Mouse (Mus musculus) hindbrain, embryonic 10.5 days (tissue): ENCODE measurements at regions not wholly inside any gene's neighbourhood (a gene's known extent, or its start where the extent isn't known, plus 50 kb on each side); places are given as distances from the start of the nearest gene placed in this dataset.

Experiments used
- DNase-seq: peaks from one replicate; pipeline ENCODE4 v3.0.0-alpha.2; 2017; ENCODE audit warnings: low spot score
- H3K27ac ChIP-seq: fragments of 300-500 bp; sonication (generic); 2 replicates; pipeline ENCODE4 v1.5.1; 2016; ENCODE audit warnings: mild to moderate bottlenecking, moderate library complexity
- H3K27me3 ChIP-seq: fragments of 300-500 bp; sonication (generic); 2 replicates; pipeline ENCODE4 v1.6.1; 2016; ENCODE audit warnings: mild to moderate bottlenecking; ENCODE audit not compliant: poor library complexity, insufficient read depth, severe bottlenecking
- H3K36me3 ChIP-seq: fragments of 300-500 bp; sonication (generic); 2 replicates; pipeline ENCODE4 v1.6.1; 2016; ENCODE audit warnings: mild to moderate bottlenecking, moderate library complexity
- H3K4me1 ChIP-seq: fragments of 300-500 bp; sonication (generic); replicated peaks from 2 replicates; pipeline ENCODE4 v1.6.1; 2016; ENCODE audit warnings: mild to moderate bottlenecking
- H3K4me3 ChIP-seq: fragments of 300-500 bp; sonication (generic); 2 replicates; pipeline ENCODE4 v1.5.1; 2016; ENCODE audit warnings: mild to moderate bottlenecking, moderate library complexity
- H3K9me3 ChIP-seq: fragments of 300-500 bp; sonication (generic); 2 replicates; pipeline ENCODE4 v1.6.1; 2016; ENCODE audit warnings: mild to moderate bottlenecking, moderate library complexity
- WGBS: fragments of 180-500 bp; shearing (Covaris S2); methylation state at CpG from one replicate; pipeline ENCODE4 v1.1.7; 2016; 5-methylcytosine and 5-hydroxymethylcytosine counted together

DNA sequence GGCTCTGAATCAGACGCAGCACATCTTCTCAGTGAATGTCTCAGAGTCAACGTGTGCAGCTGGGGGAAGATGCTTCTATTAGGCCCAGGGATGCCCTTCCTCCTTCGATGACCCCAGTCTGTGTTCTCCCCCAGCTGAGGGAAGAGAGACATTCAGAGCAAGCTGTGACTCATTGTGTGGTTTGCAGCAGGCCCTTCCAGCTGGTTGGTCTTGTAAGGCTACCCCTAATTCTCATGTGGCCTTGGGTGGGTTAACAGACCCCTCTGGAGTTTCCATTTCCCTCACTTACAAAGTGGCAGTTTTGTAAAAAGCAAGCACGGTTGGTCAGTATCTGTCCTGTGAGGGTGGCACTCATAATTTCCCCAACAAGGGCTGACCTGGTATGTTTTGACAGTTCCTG is 127.8 kb upstream of the Zfp217 start:
- DNase-seq, result no peak
- 71% methylated on average over 4 of the region's 4 CpGs for WGBS
- Histone ChIP-seq H3K27me3 (no peaks in the 10 kb centered on the region), H3K36me3 (no peaks in the 10 kb centered on the region), H3K27ac (peak overlapping the region; percentile 40; the same call in 1 of the 2 replicates), H3K4me1 (peaks cover 10% of the 10 kb centered on the region), H3K4me3 (no peak overlapping the region), H3K9me3 (peaks cover 2% of the 10 kb centered on the region; the same call in 1 of the 2 replicates)

DNA sequence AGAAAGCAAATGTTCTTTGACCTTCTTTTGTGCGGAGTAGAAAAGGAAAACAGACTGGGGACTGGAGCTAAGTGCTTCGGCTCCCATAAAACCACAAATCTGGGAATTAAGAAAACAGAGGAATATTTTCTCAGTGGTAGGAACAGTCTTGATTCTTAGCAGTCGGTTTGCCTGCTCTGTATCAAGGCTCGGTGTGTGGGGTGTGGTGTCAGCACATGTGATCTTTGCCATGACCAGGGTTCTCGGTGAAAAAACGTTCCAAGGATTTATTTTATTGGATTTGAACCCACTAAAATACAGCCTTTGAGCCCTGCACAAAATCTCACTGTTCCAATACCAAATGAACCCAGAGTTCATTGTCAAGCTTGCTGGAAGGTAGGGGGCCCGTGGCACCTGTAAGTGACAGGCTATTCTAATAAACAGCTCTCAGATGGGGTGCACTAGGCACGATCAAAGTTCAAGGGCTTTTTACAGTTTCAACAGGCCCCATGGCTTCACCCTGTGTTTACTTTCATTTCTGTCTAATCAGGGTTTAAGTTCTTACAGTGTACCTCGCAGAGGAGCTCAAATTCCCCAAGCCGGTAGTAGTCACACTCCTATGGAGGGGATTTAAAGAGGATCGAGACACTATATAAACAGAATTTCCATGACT is 122.1 kb upstream of the Zfp217 start:
- DNase-seq, result no peak
- Histone ChIP-seq H3K9me3 (peaks cover 2% of the 10 kb centered on the region; the same call in 1 of the 2 replicates), H3K36me3 (no peaks in the 10 kb centered on the region), H3K27ac (no peak overlapping the region), H3K4me1 (peaks cover 23% of the 10 kb centered on the region), H3K27me3 (0 out of 2 replicates have a peak, but pooled peaks cover 5% of the 10 kb centered on the region), H3K4me3 (no peak overlapping the region)
- WGBS, result 85% methylated on average over 11 of the region's 11 CpGs

DNA sequence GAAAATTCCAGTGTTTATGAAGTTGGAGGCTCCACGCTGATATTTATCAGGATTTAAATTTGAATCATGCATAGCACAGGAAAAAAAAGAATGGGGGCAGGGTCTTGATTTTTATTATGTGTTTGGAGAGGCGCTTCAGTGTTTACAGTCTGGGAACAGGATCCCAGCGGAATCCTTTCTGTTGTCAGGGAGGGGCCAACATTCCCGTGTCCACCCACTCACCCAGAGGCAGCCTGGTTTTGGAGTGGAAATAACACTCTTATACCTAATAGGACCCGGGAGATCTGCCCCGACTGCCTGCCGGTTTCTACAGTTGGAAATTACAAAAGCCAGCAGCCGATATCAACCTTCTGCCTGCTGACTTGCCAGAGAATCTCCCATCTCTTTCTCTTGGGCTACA is 120.2 kb upstream of the Zfp217 start:
- DNase-seq, result no peak
- peaks cover 2% of the 10 kb centered on the region; the same call in 1 of the 2 replicates for H3K9me3 ChIP-seq
- H3K4me3 ChIP-seq, result no peak overlapping the region
- WGBS, result 55% methylated on average over 8 of the region's 8 CpGs
- H3K36me3 ChIP-seq, result no peaks in the 10 kb centered on the region
- no peak overlapping the region for H3K27ac ChIP-seq
- 0 out of 2 replicates have a peak, but pooled peaks cover 5% of the 10 kb centered on the region for H3K27me3 ChIP-seq
- H3K4me1 ChIP-seq, result peaks cover 29% of the 10 kb centered on the region

DNA sequence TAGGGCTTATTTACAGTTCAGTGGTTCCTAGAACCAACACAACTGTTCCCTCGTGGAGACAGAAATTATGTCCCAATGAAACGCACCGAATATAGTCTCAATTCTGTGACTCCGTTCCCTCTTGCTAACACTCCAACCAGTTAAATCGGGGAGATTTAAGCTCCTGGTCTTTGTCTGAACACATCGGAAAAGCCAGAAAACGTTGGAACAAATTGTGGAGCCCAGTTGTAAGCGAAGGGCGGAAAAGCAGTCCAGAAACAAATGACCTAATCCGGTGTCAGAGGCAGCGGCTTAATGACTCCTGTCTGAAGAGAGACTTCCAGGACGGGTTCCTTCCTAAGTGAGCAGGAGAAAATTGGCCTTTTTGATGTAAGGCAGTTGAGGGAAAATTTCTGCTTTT is 119.2 kb upstream of the Zfp217 start:
- Histone ChIP-seq H3K27me3 (0 out of 2 replicates have a peak, but pooled peaks cover 5% of the 10 kb centered on the region), H3K4me3 (peak overlapping the region; percentile 41), H3K36me3 (no peaks in the 10 kb centered on the region), H3K27ac (peak overlapping the region; percentile 47), H3K4me1 (peaks cover 29% of the 10 kb centered on the region), H3K9me3 (peaks cover 2% of the 10 kb centered on the region; the same call in 1 of the 2 replicates)
- DNase-seq, result no peak
- WGBS, result 17% methylated on average over 12 of the region's 12 CpGs

DNA sequence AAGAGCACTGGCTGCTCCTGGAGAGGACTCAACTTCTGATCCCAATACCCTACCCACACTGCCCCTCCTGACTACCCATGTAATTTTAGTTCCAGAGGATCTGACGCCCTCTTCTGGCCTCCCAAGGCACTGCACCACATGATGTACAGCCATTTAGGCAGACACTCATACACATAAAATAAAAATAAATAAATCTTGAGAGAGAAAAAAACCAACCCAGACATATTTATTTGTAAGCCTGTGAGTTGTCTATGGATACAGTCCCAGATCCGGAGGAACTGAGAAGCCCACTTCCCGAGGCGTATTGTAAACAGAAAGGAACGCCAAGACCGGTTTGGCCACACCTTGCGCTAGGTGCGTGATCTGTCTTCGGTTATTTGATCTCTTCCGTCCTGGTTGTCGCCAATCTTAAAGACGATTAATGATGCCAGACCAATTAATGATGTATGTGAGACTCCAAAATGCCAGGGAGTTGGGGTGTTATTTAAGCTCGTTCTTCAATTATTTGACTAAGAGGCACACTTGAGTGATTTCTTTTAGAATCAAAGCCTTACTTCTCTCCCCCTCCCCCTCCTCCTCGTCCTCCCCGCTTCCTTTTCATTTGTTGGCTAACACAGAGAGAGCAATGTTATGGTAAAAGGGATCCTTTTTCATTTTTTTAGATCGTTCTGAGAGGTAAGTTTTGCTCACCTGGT is 118.7 kb upstream of the Zfp217 start:
- peak overlapping the region; percentile 47 for H3K27ac ChIP-seq
- WGBS, result 11% methylated on average over 16 of the region's 16 CpGs
- no peaks in the 10 kb centered on the region for H3K9me3 ChIP-seq
- H3K27me3 ChIP-seq, result 0 out of 2 replicates have a peak, but pooled peaks cover 5% of the 10 kb centered on the region
- no peaks in the 10 kb centered on the region for H3K36me3 ChIP-seq
- peak; percentile 33 for DNase-seq
- H3K4me3 ChIP-seq, result peak overlapping the region; percentile 41
- peaks cover 29% of the 10 kb centered on the region for H3K4me1 ChIP-seq

DNA sequence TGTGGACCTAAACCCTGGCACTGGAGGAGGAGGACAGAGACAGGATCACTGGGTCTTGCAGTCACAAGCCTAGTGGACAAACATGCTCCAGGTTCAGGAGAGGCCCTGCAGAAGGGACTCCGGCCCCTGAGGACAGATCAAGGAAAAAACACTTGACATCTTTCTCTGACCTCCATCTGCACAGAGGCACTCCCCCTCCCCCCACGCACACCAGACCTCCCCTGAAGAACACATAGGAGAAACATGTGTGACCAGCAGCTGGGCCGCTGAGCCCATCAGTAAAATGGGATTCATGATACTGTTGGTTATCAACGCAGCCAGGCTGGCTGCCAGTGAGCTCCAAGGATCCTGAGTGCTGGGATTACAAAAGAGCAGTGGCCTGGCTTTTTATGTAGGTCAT is 115.7 kb upstream of the Zfp217 start:
- Histone ChIP-seq H3K4me1 (peaks cover 29% of the 10 kb centered on the region), H3K27me3 (0 out of 2 replicates have a peak, but pooled peaks cover 5% of the 10 kb centered on the region), H3K9me3 (0 out of 2 replicates have a peak, but pooled peaks cover 2% of the 10 kb centered on the region), H3K4me3 (no peak overlapping the region), H3K36me3 (no peaks in the 10 kb centered on the region), H3K27ac (no peak overlapping the region)
- no peak for DNase-seq
- 56% methylated on average over 4 of the region's 4 CpGs for WGBS

DNA sequence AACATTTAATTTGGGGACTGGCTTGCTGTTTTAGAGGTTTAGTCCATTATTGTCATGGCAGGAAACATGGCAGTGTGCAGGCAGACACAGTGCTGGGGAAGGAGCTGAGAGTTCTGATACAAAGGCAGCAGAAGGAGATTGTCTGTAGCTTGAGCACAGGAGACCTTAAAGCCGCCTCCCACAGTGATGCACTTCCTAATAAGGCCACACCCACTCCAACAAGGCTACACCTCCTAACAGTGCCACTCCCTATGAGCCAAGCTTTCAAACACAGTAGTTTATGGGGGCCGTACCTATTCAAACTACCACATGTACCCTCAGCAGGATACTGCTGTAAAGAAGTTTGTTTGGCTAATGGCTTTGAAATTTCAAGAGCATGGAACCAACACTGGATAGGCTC is 113.3 kb upstream of the Zfp217 start:
- no peak for DNase-seq
- Histone ChIP-seq H3K36me3 (no peaks in the 10 kb centered on the region), H3K4me1 (peaks cover 9% of the 10 kb centered on the region), H3K27me3 (no peaks in the 10 kb centered on the region), H3K27ac (no peak overlapping the region), H3K4me3 (no peak overlapping the region), H3K9me3 (0 out of 2 replicates have a peak, but pooled peaks cover 2% of the 10 kb centered on the region)
- 90% methylated on average over 2 of the region's 2 CpGs for WGBS

DNA sequence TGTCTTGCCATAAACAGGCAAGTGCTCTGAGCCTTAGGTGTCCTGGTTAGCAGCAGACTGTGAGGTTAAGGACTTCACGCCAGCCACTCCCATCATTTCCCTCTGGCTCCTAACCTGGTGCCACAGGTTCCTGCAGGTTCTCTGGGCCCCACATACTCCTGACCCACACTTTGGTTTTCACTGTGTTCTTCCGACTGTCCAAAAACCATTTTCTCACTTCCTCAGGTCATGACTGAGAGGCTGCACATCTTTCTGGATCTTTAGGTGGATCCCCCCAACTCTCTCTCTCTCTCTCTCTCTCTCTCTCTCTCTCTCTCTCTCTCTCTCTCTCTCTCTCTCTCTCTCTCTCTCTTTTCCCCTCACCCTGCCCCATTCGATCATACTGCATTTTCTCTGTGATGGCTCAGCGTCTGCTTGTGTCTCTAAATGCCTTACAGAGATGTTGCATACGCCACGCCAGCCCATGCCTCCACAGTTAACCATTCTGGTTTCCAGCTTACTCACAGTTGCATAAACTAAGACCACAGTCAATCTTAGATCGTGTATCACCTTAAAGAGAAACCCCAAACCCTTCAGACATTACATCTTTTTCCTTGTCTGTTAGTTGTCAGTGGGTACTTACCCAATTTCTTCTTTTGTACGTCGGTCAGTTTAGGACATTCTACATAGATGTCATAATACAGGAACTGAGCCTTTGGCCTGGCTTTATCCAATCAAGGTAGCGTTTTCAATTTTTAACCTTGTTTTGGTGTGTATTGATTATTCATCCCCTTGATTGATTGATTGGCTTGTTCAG is 112.0 kb upstream of the Zfp217 start:
- Histone ChIP-seq H3K4me1 (peaks cover 9% of the 10 kb centered on the region), H3K9me3 (0 out of 2 replicates have a peak, but pooled peaks cover 2% of the 10 kb centered on the region), H3K4me3 (no peak overlapping the region), H3K36me3 (no peaks in the 10 kb centered on the region), H3K27ac (no peak overlapping the region), H3K27me3 (no peaks in the 10 kb centered on the region)
- 94% methylated on average over 10 of the region's 10 CpGs for WGBS
- DNase-seq, result no peak

DNA sequence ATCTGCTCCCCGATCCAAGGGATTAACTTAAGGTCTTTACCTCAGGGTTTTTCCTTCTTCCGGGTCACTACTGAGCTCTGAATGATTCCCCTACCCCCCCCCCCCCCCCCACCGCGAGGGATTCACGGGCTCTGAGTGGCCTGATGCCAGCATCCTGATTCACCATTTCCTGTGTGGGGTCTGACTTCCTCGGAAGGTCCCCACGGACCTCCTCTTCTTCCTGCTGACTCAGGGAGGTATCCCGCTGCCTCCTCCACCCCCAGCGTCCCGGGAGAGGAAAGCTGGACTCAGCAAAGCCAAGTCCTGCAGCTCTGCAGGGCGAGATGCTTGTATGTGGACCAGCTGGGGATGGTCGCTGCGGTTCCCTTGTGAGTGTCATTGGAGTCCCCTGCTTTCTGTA is 110.5 kb upstream of the Zfp217 start:
- Histone ChIP-seq H3K4me1 (peaks cover 10% of the 10 kb centered on the region), H3K27ac (no peak overlapping the region), H3K4me3 (no peak overlapping the region), H3K9me3 (0 out of 2 replicates have a peak, but pooled peaks cover 2% of the 10 kb centered on the region), H3K36me3 (no peaks in the 10 kb centered on the region), H3K27me3 (no peaks in the 10 kb centered on the region)
- WGBS, result 74% methylated on average over 13 of the region's 13 CpGs
- no peak for DNase-seq

DNA sequence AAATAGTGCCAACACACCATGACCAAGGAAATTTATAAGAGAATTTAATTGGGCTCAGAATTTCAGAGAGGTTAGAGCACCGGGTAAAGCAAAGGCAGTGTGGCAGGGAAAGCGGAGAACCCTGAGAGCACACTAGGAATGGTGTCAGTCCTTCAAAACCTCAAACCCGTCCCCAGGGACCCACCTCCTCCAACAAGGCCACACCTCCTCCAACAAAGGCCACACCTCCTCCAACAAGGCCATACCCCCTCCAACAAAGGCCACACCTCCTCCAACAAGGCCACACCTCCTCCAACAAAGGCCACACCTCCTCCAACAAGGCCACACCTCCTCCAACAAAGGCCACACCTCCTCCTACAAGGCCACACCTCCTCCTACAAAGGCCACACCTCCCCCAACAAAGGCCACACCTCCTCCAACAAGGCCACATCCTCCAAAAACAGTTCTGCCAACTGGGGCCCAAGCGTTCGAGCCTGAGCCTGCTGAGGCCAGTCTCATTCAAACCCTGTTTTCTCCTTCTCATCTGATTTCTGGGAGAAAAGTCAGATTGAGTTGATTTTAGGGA is 109.8 kb upstream of the Zfp217 start:
- no peak for DNase-seq
- Histone ChIP-seq H3K27me3 (no peaks in the 10 kb centered on the region), H3K4me3 (no peak overlapping the region), H3K9me3 (0 out of 2 replicates have a peak, but pooled peaks cover 2% of the 10 kb centered on the region), H3K36me3 (no peaks in the 10 kb centered on the region), H3K4me1 (peaks cover 7% of the 10 kb centered on the region; the same call in 1 of the 2 replicates), H3K27ac (no peak overlapping the region)
- WGBS, result 85% methylated on average over 5 of the region's 5 CpGs

DNA sequence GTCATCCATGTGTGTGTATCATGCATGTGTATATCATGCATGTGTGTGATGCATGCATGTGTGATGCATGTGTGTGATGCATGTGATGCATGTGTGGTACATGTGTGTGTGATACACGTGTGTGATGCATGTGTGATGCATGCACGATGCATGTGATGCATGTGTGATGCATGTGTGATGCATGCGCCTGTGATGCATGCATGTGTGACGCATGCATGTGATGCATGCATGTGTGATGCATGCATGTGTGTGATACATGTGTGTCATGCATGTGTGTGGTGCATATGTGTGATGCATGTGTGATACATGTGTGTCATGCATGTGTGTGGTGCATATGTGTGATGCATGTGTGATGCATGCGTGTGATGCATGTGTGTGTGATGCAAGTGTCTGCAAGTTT is 108.1 kb upstream of the Zfp217 start:
- Histone ChIP-seq H3K27me3 (no peaks in the 10 kb centered on the region), H3K4me3 (no peak overlapping the region), H3K27ac (no peak overlapping the region), H3K4me1 (peaks cover 16% of the 10 kb centered on the region), H3K36me3 (no peaks in the 10 kb centered on the region), H3K9me3 (0 out of 2 replicates have a peak, but pooled peaks cover 2% of the 10 kb centered on the region)
- WGBS, result 91% methylated on average over 5 of the region's 5 CpGs
- no peak for DNase-seq

DNA sequence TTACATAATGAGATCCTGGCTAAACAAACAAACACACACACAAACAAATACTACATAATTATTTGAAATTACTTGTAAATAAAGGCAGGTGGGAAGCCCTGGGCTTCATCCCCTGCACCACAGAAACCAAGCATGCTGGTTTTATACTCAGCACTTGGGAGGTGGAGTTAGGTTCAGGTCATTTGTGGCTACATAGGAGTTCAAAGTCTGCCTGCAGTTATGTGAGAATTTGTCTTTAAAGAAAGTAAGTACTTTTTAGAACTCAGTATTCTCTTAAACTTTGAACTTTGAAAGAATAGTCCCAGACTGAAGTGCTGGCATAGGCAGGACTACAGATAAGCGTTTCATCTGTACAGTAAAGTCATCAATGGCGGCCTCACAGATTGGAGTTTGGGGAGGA is 107.6 kb upstream of the Zfp217 start:
- no peak overlapping the region for H3K4me3 ChIP-seq
- H3K9me3 ChIP-seq, result 0 out of 2 replicates have a peak, but pooled peaks cover under 1% of the 10 kb centered on the region
- H3K27me3 ChIP-seq, result no peaks in the 10 kb centered on the region
- H3K27ac ChIP-seq, result no peak overlapping the region
- no peaks in the 10 kb centered on the region for H3K36me3 ChIP-seq
- H3K4me1 ChIP-seq, result peaks cover 16% of the 10 kb centered on the region
- DNase-seq, result no peak
- 90% methylated on average over 2 of the region's 2 CpGs for WGBS
